8 mouse cellular contexts compared by ENCODE assay signal in the genomic region with DNA sequence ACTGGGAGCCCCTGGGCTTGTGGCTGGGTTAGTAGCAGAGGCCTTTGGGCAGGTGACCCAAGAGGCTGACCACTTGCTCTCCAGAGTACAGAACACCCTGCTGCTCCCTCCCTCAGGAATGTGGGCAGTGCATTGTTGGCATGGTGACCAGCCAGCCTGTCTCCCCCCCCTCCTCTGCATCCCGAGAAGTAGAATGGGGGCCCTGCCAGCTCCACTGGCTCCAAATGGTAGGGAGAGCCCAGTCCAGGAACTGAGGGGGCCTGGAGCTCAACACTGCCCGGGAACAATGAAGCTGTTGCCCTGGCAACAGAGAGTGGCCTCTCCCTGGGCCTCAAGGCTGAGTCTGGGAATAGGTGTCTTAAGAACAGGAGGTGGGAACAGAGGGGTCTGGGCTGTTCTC.
DNase-seq lines count a peak whose midpoint lies in the region; ATAC-seq lines count a peak whose summit lies in the region.

No protein-coding gene starts in this region.

- H3K36me3 ChIP-seq in forebrain, embryonic 12.5 days (replicated peaks): no peaks in the 10 kb centered on the region
- H3K36me3 ChIP-seq in kidney, embryonic 15.5 days: no peaks in the 10 kb centered on the region
- H3K36me3 ChIP-seq in midbrain, embryonic 14.5 days (ENCODE audit: control insufficient read depth, insufficient read depth, low read length): no peaks in the 10 kb centered on the region

- H3K4me1 ChIP-seq in forebrain, embryonic 12.5 days: peaks cover 37% of the 10 kb centered on the region
- peaks cover 8% of the 10 kb centered on the region for H3K4me1 ChIP-seq in kidney, embryonic 15.5 days
- peaks cover 21% of the 10 kb centered on the region for H3K4me1 ChIP-seq in midbrain, embryonic 14.5 days (ENCODE audit: control insufficient read depth, insufficient read depth, low read length)

- no peak overlapping the region for H3K9ac ChIP-seq in forebrain, embryonic 12.5 days
- no peak overlapping the region for H3K9ac ChIP-seq in kidney, embryonic 15.5 days
- no peak overlapping the region for H3K9ac ChIP-seq in midbrain, embryonic 14.5 days (replicated peaks; ENCODE audit: low read length)

- H3K4me2 ChIP-seq in forebrain, embryonic 12.5 days: peak overlapping the region; percentile 38
- H3K4me2 ChIP-seq in kidney, embryonic 15.5 days: no peak overlapping the region
- peak overlapping the region; percentile 13; the same call in 1 of the 2 replicates for H3K4me2 ChIP-seq in midbrain, embryonic 14.5 days (ENCODE audit: low read length)

- DNase-seq in cerebellum, postnatal 10 days: peak; percentile 61 to 70
- no peak for DNase-seq in cerebellum, adult 8-10 months
- peak; percentile 64 for DNase-seq in 3T3-L1 (ENCODE audit: low read depth, low spot score)
- peak; percentile 85 for DNase-seq in midbrain, embryonic 14.5 days
- DNase-seq in spleen, postnatal 14 days (ENCODE audit: low spot score in 2 of 2): no peak

- no peaks in the 10 kb centered on the region for H3K27me3 ChIP-seq in forebrain, embryonic 12.5 days
- H3K27me3 ChIP-seq in kidney, embryonic 15.5 days: peaks cover 17% of the 10 kb centered on the region
- H3K27me3 ChIP-seq in midbrain, embryonic 14.5 days (ENCODE audit: control insufficient read depth, insufficient read depth, low read length): no peaks in the 10 kb centered on the region

- H3K4me3 ChIP-seq in forebrain, embryonic 12.5 days (replicated peaks): no peak overlapping the region
- H3K4me3 ChIP-seq in kidney, embryonic 15.5 days (replicated peaks): no peak overlapping the region
- no peak overlapping the region for H3K4me3 ChIP-seq in midbrain, embryonic 14.5 days (replicated peaks; ENCODE audit: low read depth, low read length)

- peak; percentile 96 for ATAC-seq in forebrain, embryonic 12.5 days (ENCODE audit: low FRiP score)
- ATAC-seq in kidney, embryonic 15.5 days (replicated peaks; ENCODE audit: low FRiP score): peak; percentile 85
- peak; percentile 90 for ATAC-seq in midbrain, embryonic 14.5 days (ENCODE audit: low FRiP score, low TSS enrichment)
- no peak for ATAC-seq in CD4-positive, CD25-positive, alpha-beta regulatory T cell, adult 4 months

- WGBS in forebrain, embryonic 12.5 days: 0% methylated on average over 2 of the region's 2 CpGs
- WGBS in kidney, embryonic 15.5 days: 3% methylated on average over 2 of the region's 2 CpGs
- 0% methylated on average over 2 of the region's 2 CpGs for WGBS in midbrain, embryonic 14.5 days

- peak overlapping the region; percentile 90 for H3K27ac ChIP-seq in forebrain, embryonic 12.5 days
- no peak overlapping the region for H3K27ac ChIP-seq in kidney, embryonic 15.5 days
- peak overlapping the region; percentile 46 for H3K27ac ChIP-seq in midbrain, embryonic 14.5 days (replicated peaks; ENCODE audit: low read depth, low read length)

- no peaks in the 10 kb centered on the region for H3K9me3 ChIP-seq in forebrain, embryonic 12.5 days
- no peaks in the 10 kb centered on the region for H3K9me3 ChIP-seq in kidney, embryonic 15.5 days (replicated peaks)
- no peaks in the 10 kb centered on the region for H3K9me3 ChIP-seq in midbrain, embryonic 14.5 days (ENCODE audit: control insufficient read depth, low read length)

Comparison
In these comparisons a context has a peak if more than half of its experiments do, and no peak if none do; other contexts are left out.
1. DNase-seq: peak in cerebellum, postnatal 10 days (2 of 2), 3T3-L1 (single experiment) and midbrain, embryonic 14.5 days (single experiment); none in cerebellum, adult 8-10 months (single experiment) and spleen, postnatal 14 days (0 of 2).